Mouse (Mus musculus): Measurements from ENCODE around the gene Camkmt.

DNA sequence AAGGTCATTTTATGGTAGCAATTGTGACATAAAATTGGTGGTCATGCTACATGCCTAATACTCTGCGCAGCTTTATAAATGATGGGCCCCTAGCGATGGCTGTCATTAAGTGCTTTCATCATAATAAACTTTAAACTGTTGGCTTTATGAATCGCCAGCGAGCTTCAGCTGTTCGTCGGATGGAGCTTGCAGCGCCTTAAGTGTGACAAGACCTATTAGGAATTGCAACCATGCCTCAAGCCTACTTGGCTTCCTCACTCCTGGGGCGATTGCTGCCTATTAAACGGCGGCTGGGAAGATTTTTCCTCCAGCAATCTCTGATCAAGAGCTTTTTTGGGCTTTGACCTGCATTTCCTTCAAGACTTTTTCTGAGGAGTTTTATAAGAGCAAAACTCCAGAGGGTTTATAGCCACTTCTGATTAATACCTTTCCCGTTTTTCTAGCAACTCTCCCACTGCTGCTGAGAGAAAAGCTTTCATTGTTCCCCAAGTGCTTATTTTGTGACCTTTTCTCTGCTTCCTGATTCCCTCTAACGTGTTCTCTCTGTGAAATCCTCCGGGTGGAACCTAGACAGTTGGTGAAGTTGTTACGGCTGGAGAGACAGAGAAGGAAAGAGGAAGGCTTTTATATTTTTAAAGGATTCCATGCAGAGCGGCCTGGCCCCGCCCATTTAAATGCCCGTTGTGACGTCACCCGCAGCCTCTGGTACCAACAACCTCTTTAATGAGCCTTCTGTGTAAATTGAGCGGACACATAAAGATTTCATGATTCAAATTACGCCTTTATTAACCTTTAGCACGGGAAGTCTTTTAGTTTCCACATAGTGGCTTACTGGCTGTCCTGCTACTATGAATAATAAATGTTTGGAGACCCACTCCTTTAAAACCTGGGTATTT is 373.4 kb downstream of the Camkmt start:
- TF ChIP-seq CTCF (IDR thresholded peaks at IDR 0.05; ENCODE audit: extremely low read depth, insufficient read length, insufficient replicate concordance, low read depth, low read length) (no peak), POLR2A (IDR thresholded peaks at IDR 0.05; ENCODE audit: low read depth, low read length) (no peak)

All from small intestine, adult 2 months (tissue).